Mouse (Mus musculus) MEL (cell line): ENCODE measurements around the gene Tyr. TPM values are rescaled to one million over a fixed set of nuclear protein-coding genes. Genes with fewer than 3 reads are reported as not detected.

Experiments
- DNase-seq: peaks from one replicate; pipeline ENCODE4 v3.0.0; 2011; ENCODE audit warnings: low read depth, low spot score
- H3K27ac ChIP-seq: 2 replicates; pipeline ENCODE4 v1.5.1; 2012; ENCODE audit warnings: low read depth, mild to moderate bottlenecking, control low read depth, low read length, moderate library complexity; ENCODE audit not compliant: control insufficient read depth
- H3K27me3 ChIP-seq, 2 experiments: fragments of 150-350 bp in 1 of 2; sonication (generic) in 1 of 2; 2 replicates each; pipeline ENCODE4 v1.6.1; 2012; ENCODE audit warnings: low read length in 2 of 2, mild to moderate bottlenecking in 2 of 2, improper control_type of control experiment in 1 of 2, moderate library complexity in 1 of 2; ENCODE audit not compliant: insufficient read depth in 2 of 2, control insufficient read depth in 1 of 2
- H3K36me3 ChIP-seq, 2 experiments: 2 replicates each; pipeline ENCODE4 v1.6.1; 2012 to 2014; ENCODE audit warnings: low read length in 2 of 2, improper control_type of control experiment in 1 of 2, inconsistent platforms in 1 of 2, mild to moderate bottlenecking in 1 of 2; ENCODE audit not compliant: insufficient read depth in 2 of 2, control insufficient read depth in 1 of 2
- H3K4me1 ChIP-seq, 2 experiments: fragments of 150-350 bp in 1 of 2; sonication (generic) in 1 of 2; 2 replicates each; pipeline ENCODE4 v1.6.1; 2012; ENCODE audit warnings: low read length in 2 of 2, improper control_type of control experiment in 1 of 2, mild to moderate bottlenecking in 1 of 2; ENCODE audit not compliant: insufficient read depth in 2 of 2, control insufficient read depth in 1 of 2
- H3K4me3 ChIP-seq, 2 experiments: fragments of 150-350 bp in 1 of 2; sonication (generic) in 1 of 2; 2 replicates each; pipeline ENCODE4 v1.5.1; 2012; ENCODE audit warnings: low read depth in 2 of 2, low read length in 2 of 2, mild to moderate bottlenecking in 2 of 2, moderate library complexity in 2 of 2, control low read depth in 1 of 2, improper control_type of control experiment in 1 of 2; ENCODE audit not compliant: control insufficient read depth in 1 of 2, insufficient read depth in 1 of 2
- H3K79me2 ChIP-seq: 2 replicates; pipeline ENCODE4 v1.6.1; 2012; ENCODE audit warnings: mild to moderate bottlenecking, low read length, moderate library complexity; ENCODE audit not compliant: control insufficient read depth, poor library complexity, insufficient read depth
- H3K9ac ChIP-seq: 2 replicates; pipeline ENCODE4 v1.6.1; 2012; ENCODE audit warnings: low read depth, mild to moderate bottlenecking, control low read depth, low read length, moderate library complexity; ENCODE audit not compliant: control insufficient read depth, poor library complexity, severe bottlenecking
- H3K9me3 ChIP-seq: fragments of 150-350 bp; sonication (generic); replicated peaks from 2 replicates; pipeline ENCODE4 v1.6.1; 2012; ENCODE audit warnings: mild to moderate bottlenecking, low read length, improper control_type of control experiment, moderate library complexity; ENCODE audit not compliant: insufficient read depth
- CHD2 ChIP-seq: IDR thresholded peaks from 2 replicates; pipeline ENCODE4 v1.6.1; 2011; ENCODE audit warnings: low read length, improper control_type of control experiment
- GATA1 ChIP-seq: IDR thresholded peaks from 2 replicates; pipeline ENCODE4 v1.6.1; 2011; ENCODE audit warnings: low read depth, low read length, improper control_type of control experiment
- HCFC1 ChIP-seq: IDR thresholded peaks from 2 replicates; pipeline ENCODE4 v1.6.1; 2012; ENCODE audit warnings: low read depth, mild to moderate bottlenecking, inconsistent platforms, low read length, improper control_type of control experiment, moderate library complexity
- KAT2A ChIP-seq: conservative IDR thresholded peaks from 2 replicates; pipeline ENCODE4 v1.6.1; 2012; ENCODE audit warnings: low read depth, low read length, improper control_type of control experiment, inconsistent platforms
- MAFK ChIP-seq: IDR thresholded peaks from 2 replicates; pipeline ENCODE4 v1.6.1; 2011; ENCODE audit warnings: low read depth, mild to moderate bottlenecking, low read length, improper control_type of control experiment, borderline replicate concordance
- MAX ChIP-seq: IDR thresholded peaks from 2 replicates; pipeline ENCODE4 v1.6.1; 2011; ENCODE audit warnings: low read length, improper control_type of control experiment
- MAZ ChIP-seq: IDR thresholded peaks from 2 replicates; pipeline ENCODE4 v1.6.1; 2012; ENCODE audit warnings: low read depth, mild to moderate bottlenecking, inconsistent platforms, low read length, improper control_type of control experiment
- MYC ChIP-seq: IDR thresholded peaks from 2 replicates; pipeline ENCODE4 v1.6.1; 2011; ENCODE audit warnings: low read depth, mild to moderate bottlenecking, low read length, improper control_type of control experiment, moderate library complexity
- POLR2A ChIP-seq, 2 experiments: IDR thresholded peaks; 2 replicates each; pipeline ENCODE4 v1.6.1; 2011 to 2012; ENCODE audit warnings: low read length in 2 of 2, mild to moderate bottlenecking in 2 of 2, control low read depth in 1 of 2, improper control_type of control experiment in 1 of 2, low read depth in 1 of 2, moderate library complexity in 1 of 2; ENCODE audit not compliant: control insufficient read depth in 1 of 2, insufficient read depth in 1 of 2, poor library complexity in 1 of 2
- RAD21 ChIP-seq: IDR thresholded peaks from 2 replicates; pipeline ENCODE4 v1.6.1; 2011; ENCODE audit warnings: mild to moderate bottlenecking, low read depth, low read length, improper control_type of control experiment
- RCOR1 ChIP-seq: IDR thresholded peaks from 2 replicates; pipeline ENCODE4 v1.6.1; 2012; ENCODE audit warnings: low read depth, mild to moderate bottlenecking, inconsistent platforms, low read length, improper control_type of control experiment
- SIN3A ChIP-seq: IDR thresholded peaks from 2 replicates; pipeline ENCODE4 v1.6.1; 2012; ENCODE audit warnings: low read length, improper control_type of control experiment, inconsistent platforms
- TAL1 ChIP-seq: IDR thresholded peaks from 2 replicates; pipeline ENCODE4 v1.6.1; 2012; ENCODE audit warnings: mild to moderate bottlenecking, inconsistent platforms, low read length, moderate library complexity, mixed read lengths
- ZNF384 ChIP-seq: IDR thresholded peaks from 2 replicates; pipeline ENCODE4 v1.6.1; 2012; ENCODE audit warnings: low read depth, mild to moderate bottlenecking, inconsistent platforms, low read length, improper control_type of control experiment
- polyA plus RNA-seq, 2 experiments: library from polyadenylated mRNA; stranded (reverse) in 1 of 2; unstranded in 1 of 2; fragments of >175 nt in 1 of 2; fragments of >200 nt in 1 of 2; gene quantifications; 2 replicates each; pipeline versions ENCODE4 v1.2.1 to v1.2.4; 2012; ENCODE audit warnings: low replicate concordance in 2 of 2, low read depth in 1 of 2; ENCODE audit not compliant: insufficient read length in 2 of 2, insufficient read depth in 1 of 2, missing spikeins in 1 of 2
- total RNA-seq: library from RNA; depleted of rRNA; stranded (reverse); fragments of 300-350 nt; gene quantifications from 2 replicates; pipeline ENCODE4 v1.2.3, GENCODE M21; 2012

Gene Tyr
- total and polyA plus RNA-seq, 3 experiments, result not detected

DNA sequence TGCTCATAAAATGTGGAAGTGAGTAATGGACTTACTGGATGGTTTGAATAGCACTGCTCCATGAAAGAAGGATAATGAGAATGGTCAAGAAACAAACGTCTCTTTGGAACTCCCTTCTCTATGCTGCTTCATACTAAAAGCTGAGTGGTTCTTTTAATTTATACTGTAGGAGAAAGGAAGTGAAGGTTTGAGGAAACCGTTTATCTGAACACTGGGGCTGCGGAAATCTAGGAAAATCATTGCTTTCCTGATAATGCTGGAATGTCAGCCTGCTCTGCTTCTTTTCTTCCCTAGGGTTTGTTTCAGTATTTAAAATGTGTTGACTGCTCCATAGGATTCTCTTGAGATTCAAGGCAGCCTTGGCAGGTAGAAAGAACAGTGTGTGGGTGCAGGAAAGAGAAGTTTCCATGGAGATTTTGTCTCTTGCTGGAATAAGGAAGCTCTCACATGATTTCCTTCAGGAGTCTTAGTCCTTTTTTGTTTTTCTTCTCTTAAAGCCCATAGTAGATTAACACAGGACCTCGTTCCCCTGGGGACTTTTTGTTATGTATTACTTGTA is 891 bp upstream of the Tyr start:
- no peaks in the 10 kb centered on the region for H3K79me2 ChIP-seq
- no peak overlapping the region for H3K9ac ChIP-seq
- no peaks in the 10 kb centered on the region for H3K36me3 ChIP-seq
- no peak overlapping the region for H3K4me3 ChIP-seq
- TF ChIP-seq TAL1, result no peak
- no peak for TF ChIP-seq MAFK
- TF ChIP-seq ZNF384, result no peak
- no peak for TF ChIP-seq POLR2A (IDR thresholded peaks at IDR 0.05; ENCODE audit: control insufficient read depth in 1 of 2, insufficient read depth in 1 of 2, low read depth in 1 of 2, low read length in 2 of 2, poor library complexity in 1 of 2)
- no peak for TF ChIP-seq MAX
- TF ChIP-seq GATA1, result no peak
- no peak for TF ChIP-seq SIN3A
- TF ChIP-seq RAD21, result no peak
- H3K4me1 ChIP-seq, result no peaks in the 10 kb centered on the region
- H3K27me3 ChIP-seq, result no peaks in the 10 kb centered on the region
- H3K27ac ChIP-seq, result no peak overlapping the region
- DNase-seq, result no peak
- no peaks in the 10 kb centered on the region for H3K9me3 ChIP-seq

DNA sequence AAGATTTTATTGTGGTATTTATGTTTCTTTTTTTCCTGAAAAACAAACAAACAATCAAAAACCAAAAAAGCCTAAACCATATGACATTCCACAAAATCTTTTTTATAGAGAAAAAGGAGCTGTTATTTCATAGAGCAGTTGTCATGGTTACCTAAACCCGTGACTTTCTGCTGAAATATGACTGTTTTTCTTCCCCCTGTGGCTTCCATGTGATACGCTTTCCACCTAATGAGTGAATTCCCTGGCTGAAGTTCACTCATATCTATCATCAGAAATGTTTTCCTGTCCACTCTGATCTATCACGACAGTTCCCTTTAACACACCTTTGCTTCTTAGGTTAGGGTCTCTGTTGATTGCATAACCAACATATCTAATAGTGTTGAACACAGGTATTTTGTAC is 5.3 kb downstream of the Tyr start:
- TF ChIP-seq MYC (no peak), MAZ (no peak), CHD2 (no peak), HCFC1 (no peak), KAT2A (no peak), RCOR1 (no peak), MAX (no peak)
- TF ChIP-seq, all 39 proteins: peak for 0
- Histone ChIP-seq H3K36me3 (no peaks in the 10 kb centered on the region), H3K27ac (no peak overlapping the region), H3K79me2 (no peaks in the 10 kb centered on the region), H3K4me3 (no peak overlapping the region), H3K27me3 (no peaks in the 10 kb centered on the region), H3K9me3 (no peaks in the 10 kb centered on the region), H3K4me1 (no peaks in the 10 kb centered on the region), H3K9ac (no peak overlapping the region)
- DNase-seq, result no peak

DNA sequence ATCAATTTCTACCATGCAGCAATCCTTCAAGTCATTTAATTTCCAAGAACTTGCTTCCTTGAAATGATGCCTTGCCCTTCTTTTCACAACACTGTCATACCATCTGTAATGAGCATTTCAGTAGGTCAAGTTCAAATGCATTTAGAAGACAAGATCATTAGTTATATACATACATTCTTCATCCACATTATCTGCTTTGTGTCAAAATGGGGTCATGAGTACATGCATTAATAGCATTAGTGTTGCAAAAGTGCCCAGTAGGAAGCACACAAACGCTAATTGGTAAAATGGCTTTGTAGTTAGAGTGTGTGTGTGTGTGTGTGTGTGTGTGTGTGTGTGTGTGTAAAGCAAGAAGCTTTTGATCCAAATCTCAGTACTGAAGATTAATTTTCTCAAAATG is 80.0 kb downstream of the Tyr start:
- no peaks in the 10 kb centered on the region for H3K9me3 ChIP-seq
- no peak overlapping the region for H3K4me3 ChIP-seq
- H3K9ac ChIP-seq, result no peak overlapping the region
- no peaks in the 10 kb centered on the region for H3K4me1 ChIP-seq
- H3K27ac ChIP-seq, result no peak overlapping the region
- TF ChIP-seq SIN3A, result no peak
- H3K36me3 ChIP-seq, result no peaks in the 10 kb centered on the region
- no peak for DNase-seq
- H3K79me2 ChIP-seq, result no peaks in the 10 kb centered on the region
- H3K27me3 ChIP-seq, result no peaks in the 10 kb centered on the region
